Mouse (Mus musculus) liver, adult 2 months (tissue): ENCODE measurements around the gene Il17rb. TPM values are rescaled to one million over a fixed set of nuclear protein-coding genes. Genes with fewer than 3 reads are reported as not detected.
A peak's percentile ranks its signal among the peaks of the same experiment; 100 is the strongest.

Experiments used
- DNase-seq: peaks from one replicate; pipeline ENCODE4 v3.0.0-alpha.2; 2011; ENCODE audit warnings: low read depth, low spot score; ENCODE audit errors: extremely low read depth
- H3K27ac ChIP-seq: fragments of 200-500 bp; replicated peaks from 2 replicates; pipeline ENCODE4 v1.5.1; 2012; ENCODE audit warnings: low read depth, mild to moderate bottlenecking, control low read depth, inconsistent platforms, low read length; ENCODE audit not compliant: insufficient read depth
- H3K27me3 ChIP-seq: fragments of 200-500 bp; 2 replicates; pipeline ENCODE4 v1.6.1; 2012; ENCODE audit warnings: mild to moderate bottlenecking, moderate library complexity, low read length, inconsistent platforms; ENCODE audit not compliant: control insufficient read depth, insufficient read depth
- H3K36me3 ChIP-seq: fragments of 200-500 bp; 2 replicates; pipeline ENCODE4 v1.6.1; 2012; ENCODE audit warnings: low read length, inconsistent platforms; ENCODE audit not compliant: control insufficient read depth, insufficient read depth
- H3K4me1 ChIP-seq: fragments of 200-500 bp; 2 replicates; pipeline ENCODE4 v1.6.1; 2011; ENCODE audit warnings: low read length; ENCODE audit not compliant: control insufficient read depth, insufficient read depth
- H3K4me3 ChIP-seq: fragments of 200-500 bp; 2 replicates; pipeline ENCODE4 v1.5.1; 2011; ENCODE audit warnings: low read depth, mild to moderate bottlenecking, control low read depth, low read length, moderate library complexity; ENCODE audit not compliant: insufficient read depth
- H3K79me2 ChIP-seq: fragments of 200-500 bp; 2 replicates; pipeline ENCODE4 v1.6.1; 2012; ENCODE audit warnings: inconsistent platforms, mild to moderate bottlenecking, low read length, moderate library complexity; ENCODE audit not compliant: control insufficient read depth, insufficient read depth
- H3K9ac ChIP-seq: fragments of 200-500 bp; 2 replicates; pipeline ENCODE4 v1.6.1; 2012; ENCODE audit warnings: low read depth, mild to moderate bottlenecking, control low read depth, inconsistent platforms, low read length
- CTCF ChIP-seq: fragments of 200-500 bp; IDR thresholded peaks from 2 replicates; pipeline ENCODE4 v1.5.1; 2011; ENCODE audit warnings: low read depth, low read length, control low read depth
- POLR2A ChIP-seq: fragments of 200-500 bp; IDR thresholded peaks from 2 replicates; pipeline ENCODE4 v1.6.1; 2011; ENCODE audit warnings: low read length, control low read depth; ENCODE audit not compliant: insufficient read depth; ENCODE audit errors: extremely low read depth
- WGBS: fragments of 180-500 bp; shearing (Covaris S2); methylation state at CpG from one replicate; pipeline ENCODE4 v1.1.7; 2018; 5-methylcytosine and 5-hydroxymethylcytosine counted together
- polyA plus RNA-seq: library from polyadenylated mRNA; depleted of rRNA; stranded (reverse); fragments of >200 nt; gene quantifications from 2 replicates; pipeline ENCODE4 v1.2.3, GENCODE M21; 2012; rRNA removed
- total RNA-seq: library from RNA; depleted of rRNA; stranded (reverse); fragments of >200 nt; gene quantifications from 2 replicates; pipeline ENCODE4 v1.2.3, GENCODE M21; 2014; rRNA removed

Il17rb gene
- total RNA-seq (7.7 and 11.5 TPM in 2 replicates), polyA plus RNA-seq (3.1 and 8.2 TPM in 2 replicates)

DNA sequence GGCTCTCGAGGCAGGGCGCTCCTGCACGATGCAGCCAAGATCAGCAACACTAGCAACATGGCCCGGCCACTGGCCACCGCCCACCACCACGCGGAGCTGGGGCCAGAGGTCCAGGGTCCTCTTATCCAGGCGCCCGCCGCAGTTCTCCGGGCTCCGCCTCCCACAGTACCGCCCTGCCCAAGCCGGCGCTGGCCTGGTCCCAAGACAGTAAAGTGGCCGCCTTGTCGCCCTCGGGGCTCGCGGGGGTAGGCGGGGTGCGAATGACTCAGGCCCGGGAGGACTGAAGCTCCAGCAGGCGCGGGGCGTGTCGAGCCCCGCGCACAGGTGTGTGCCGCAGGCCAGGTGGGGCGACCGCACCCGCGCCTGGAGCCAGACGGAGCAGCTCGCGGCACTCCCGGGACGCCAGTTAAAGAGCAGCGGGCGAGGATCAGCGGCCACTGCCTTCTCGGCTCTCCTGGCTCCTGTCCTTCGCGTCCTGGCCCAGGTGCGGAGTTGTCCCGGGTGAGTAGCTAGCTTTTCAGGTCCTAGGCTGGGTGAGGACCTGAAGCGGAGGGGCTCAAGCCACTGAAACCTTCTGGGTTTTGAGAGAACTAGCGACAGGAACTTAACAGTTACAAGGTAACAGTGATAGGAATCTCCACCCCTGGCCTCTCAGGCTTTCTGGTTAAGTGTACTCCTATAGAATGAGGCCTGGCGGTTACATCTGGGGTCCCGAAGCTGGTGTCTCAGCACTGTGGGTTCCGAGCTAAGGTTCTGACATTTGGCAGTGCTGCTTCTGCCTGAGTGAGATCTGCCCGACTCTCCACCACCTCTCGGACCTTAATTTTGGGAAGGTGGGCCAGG lies at the start of gene Il17rb, which contains the start of gene Chdh:
TSS of gene Il17rb (minus strand) at position 164 of the 843 bp plus-strand sequence.
TSS of gene Chdh (plus strand) at position 291 of the 843 bp plus-strand sequence.
- H3K36me3 ChIP-seq = 0 out of 2 replicates have a peak, but pooled peaks cover 2% of the 10 kb centered on the region
- peaks cover 19% of the 10 kb centered on the region for H3K4me1 ChIP-seq
- 3% methylated on average over 54 of the region's 54 CpGs for WGBS
- H3K79me2 ChIP-seq = peaks cover 9% of the 10 kb centered on the region; the same call in 1 of the 2 replicates
- no peaks in the 10 kb centered on the region for H3K27me3 ChIP-seq
- DNase-seq = peak; percentile 75
- peak within 1 kb of the TSS; percentile 94 for H3K9ac ChIP-seq
- peak within 1 kb of the TSS; percentile 87 for H3K4me3 ChIP-seq
- peak within 1 kb of the TSS; percentile 89 for H3K27ac ChIP-seq
- peak; percentile 75; the same call in 1 of the 2 replicates for TF ChIP-seq POLR2A
- no peak for TF ChIP-seq CTCF

DNA sequence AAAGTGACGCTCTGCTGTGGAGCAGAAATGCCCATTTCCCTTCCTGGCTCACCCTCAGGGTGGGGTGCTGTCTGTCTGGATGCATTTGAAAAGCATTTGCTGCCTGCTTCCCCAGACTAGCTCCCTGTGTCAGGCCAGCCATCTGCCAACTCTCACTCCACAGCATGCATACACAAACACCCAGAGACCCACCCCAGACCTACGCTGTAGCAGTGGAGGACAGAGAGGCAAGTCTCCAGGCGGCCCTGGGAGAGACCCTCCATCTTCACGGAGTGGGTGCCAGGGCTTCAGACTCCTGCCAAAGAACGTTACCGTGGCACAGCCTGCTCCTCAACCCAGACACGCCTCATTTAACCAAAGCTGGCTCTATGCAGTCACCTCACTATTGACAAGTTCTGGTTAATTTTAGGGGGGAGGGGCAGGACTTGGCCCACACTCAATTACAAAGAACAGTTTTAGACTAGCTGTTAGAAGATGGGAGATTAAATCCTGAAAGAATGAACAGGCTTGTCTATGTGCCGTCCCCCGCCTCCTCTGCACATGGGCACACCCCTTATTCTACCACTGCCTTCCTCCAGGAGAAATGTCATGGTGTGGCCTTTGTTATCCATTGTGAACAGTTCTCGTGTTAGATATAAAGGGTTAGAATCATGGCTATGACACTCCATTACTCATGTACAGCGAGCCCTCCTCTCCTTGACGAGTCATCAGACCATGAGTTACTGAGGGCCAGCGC lies 47.5 kb upstream of the Il17rb start:
- no peak overlapping the region for H3K4me3 ChIP-seq
- DNase-seq = no peak
- H3K27ac ChIP-seq = no peak overlapping the region
- H3K36me3 ChIP-seq = no peaks in the 10 kb centered on the region
- no peaks in the 10 kb centered on the region for H3K27me3 ChIP-seq
- H3K79me2 ChIP-seq = no peaks in the 10 kb centered on the region
- no peaks in the 10 kb centered on the region for H3K4me1 ChIP-seq
- H3K9ac ChIP-seq = no peak overlapping the region
- TF ChIP-seq POLR2A = no peak
- no peak for TF ChIP-seq CTCF
- 76% methylated on average over 13 of the region's 13 CpGs for WGBS

DNA sequence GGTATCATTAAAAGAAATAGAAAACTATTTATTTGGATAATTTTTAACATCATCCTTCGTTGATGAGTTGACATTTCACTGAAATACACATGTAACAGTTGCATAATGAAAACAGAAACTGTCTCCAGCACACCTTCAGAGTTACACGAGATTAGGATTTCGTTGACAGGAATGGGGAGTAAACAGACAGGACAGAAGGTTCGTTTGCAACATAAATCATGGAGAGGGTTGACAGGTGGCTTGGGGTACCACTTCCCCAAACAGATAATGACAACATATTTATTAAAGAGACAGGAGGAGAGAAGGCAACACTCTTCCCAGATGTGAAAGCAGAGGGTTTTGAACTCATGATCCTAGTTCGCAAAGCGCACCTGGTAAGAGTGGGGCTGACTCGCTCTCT lies 46.2 kb upstream of the Il17rb start:
- H3K36me3 ChIP-seq = no peaks in the 10 kb centered on the region
- DNase-seq = no peak
- no peak for TF ChIP-seq CTCF
- no peak for TF ChIP-seq POLR2A
- no peak overlapping the region for H3K27ac ChIP-seq
- no peaks in the 10 kb centered on the region for H3K79me2 ChIP-seq
- no peak overlapping the region for H3K9ac ChIP-seq
- H3K27me3 ChIP-seq = no peaks in the 10 kb centered on the region
- H3K4me1 ChIP-seq = no peaks in the 10 kb centered on the region
- no peak overlapping the region for H3K4me3 ChIP-seq
- 49% methylated on average over 7 of the region's 7 CpGs for WGBS

DNA sequence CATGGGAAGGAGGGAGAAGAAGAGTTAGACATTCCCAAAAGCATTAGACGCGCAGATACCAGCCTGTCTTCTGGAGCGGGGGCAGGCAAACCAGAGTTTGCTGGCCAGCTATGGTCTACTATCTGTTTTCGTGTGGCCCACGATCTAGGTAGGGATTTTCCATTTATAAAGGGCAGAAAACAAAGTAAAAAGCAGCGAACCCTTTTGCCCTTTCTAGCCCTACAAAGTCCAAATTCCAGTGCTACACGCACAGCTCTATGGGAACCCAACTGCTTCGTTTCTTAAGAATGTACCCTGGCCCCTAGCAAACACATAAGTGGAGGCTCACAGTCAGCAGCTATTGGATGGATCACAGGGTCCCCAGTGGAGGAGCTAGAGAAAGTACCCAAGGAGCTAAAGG lies 41.6 kb upstream of the Il17rb start:
- Histone ChIP-seq H3K36me3 (no peaks in the 10 kb centered on the region), H3K27me3 (no peaks in the 10 kb centered on the region), H3K9ac (no peak overlapping the region), H3K27ac (no peak overlapping the region), H3K4me1 (no peaks in the 10 kb centered on the region), H3K4me3 (no peak overlapping the region), H3K79me2 (no peaks in the 10 kb centered on the region)
- no peak for TF ChIP-seq POLR2A
- TF ChIP-seq CTCF = no peak
- no peak for DNase-seq
- WGBS = 82% methylated on average over 8 of the region's 8 CpGs

DNA sequence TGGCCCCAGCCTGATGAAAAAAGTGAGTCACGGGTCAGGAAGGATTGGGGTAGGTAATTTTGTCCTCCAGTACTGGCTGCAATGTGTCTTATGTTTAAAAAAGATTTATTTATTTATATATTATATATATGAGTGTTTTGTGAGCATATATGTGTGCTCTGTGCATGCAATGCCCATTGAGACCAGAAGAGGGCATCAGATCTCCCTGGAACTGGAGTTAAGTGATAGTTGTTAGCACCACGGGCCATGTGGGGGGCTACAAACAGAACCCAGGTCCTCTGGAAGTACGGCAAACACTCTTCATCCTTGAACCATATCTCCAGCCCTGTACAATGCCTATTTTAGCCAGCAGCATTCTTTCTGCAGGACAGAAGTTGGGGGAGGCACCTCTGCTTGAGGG lies 39.4 kb upstream of the Il17rb start:
- Histone ChIP-seq H3K4me1 (no peaks in the 10 kb centered on the region), H3K79me2 (no peaks in the 10 kb centered on the region), H3K9ac (no peak overlapping the region), H3K4me3 (no peak overlapping the region), H3K27me3 (no peaks in the 10 kb centered on the region), H3K27ac (no peak overlapping the region), H3K36me3 (no peaks in the 10 kb centered on the region)
- WGBS = 80% methylated on average over 3 of the region's 3 CpGs
- TF ChIP-seq POLR2A (no peak), CTCF (peak; percentile 7; the same call in 1 of the 2 replicates)
- DNase-seq = no peak

DNA sequence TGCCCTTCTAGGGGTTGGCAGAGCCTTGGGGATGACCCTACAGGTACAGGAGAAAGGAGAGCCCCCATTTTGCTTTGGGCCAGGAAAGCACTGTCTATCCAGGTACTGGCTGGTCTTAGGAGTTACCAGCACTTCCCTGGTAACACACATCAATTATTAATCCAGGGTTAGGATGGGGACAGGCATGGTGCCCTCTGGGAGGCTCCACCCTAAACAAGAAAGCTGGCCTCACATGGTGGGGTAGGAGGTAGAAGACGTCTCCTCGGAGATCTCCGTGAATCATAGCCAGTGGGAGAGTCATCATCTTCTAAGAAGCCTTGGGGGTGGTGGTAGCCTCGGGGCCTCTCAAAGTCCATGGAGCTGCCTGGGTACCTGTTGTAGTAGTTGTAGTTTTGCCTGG lies 38.3 kb upstream of the Il17rb start:
- H3K27me3 ChIP-seq = no peaks in the 10 kb centered on the region
- TF ChIP-seq POLR2A (no peak), CTCF (no peak)
- no peak overlapping the region for H3K9ac ChIP-seq
- DNase-seq = no peak
- H3K4me3 ChIP-seq = no peak overlapping the region
- WGBS = 88% methylated on average over 4 of the region's 4 CpGs
- H3K79me2 ChIP-seq = no peaks in the 10 kb centered on the region
- no peak overlapping the region for H3K27ac ChIP-seq
- H3K4me1 ChIP-seq = no peaks in the 10 kb centered on the region
- H3K36me3 ChIP-seq = no peaks in the 10 kb centered on the region
